Mouse (Mus musculus): Measurements from ENCODE around the gene Yjefn3.
"Not testable (repeated sequence)": the region's sequence is repeated elsewhere in the genome, so short reads cannot be mapped to it uniquely, and the experiment has no call there.

Yjefn3 gene

DNA sequence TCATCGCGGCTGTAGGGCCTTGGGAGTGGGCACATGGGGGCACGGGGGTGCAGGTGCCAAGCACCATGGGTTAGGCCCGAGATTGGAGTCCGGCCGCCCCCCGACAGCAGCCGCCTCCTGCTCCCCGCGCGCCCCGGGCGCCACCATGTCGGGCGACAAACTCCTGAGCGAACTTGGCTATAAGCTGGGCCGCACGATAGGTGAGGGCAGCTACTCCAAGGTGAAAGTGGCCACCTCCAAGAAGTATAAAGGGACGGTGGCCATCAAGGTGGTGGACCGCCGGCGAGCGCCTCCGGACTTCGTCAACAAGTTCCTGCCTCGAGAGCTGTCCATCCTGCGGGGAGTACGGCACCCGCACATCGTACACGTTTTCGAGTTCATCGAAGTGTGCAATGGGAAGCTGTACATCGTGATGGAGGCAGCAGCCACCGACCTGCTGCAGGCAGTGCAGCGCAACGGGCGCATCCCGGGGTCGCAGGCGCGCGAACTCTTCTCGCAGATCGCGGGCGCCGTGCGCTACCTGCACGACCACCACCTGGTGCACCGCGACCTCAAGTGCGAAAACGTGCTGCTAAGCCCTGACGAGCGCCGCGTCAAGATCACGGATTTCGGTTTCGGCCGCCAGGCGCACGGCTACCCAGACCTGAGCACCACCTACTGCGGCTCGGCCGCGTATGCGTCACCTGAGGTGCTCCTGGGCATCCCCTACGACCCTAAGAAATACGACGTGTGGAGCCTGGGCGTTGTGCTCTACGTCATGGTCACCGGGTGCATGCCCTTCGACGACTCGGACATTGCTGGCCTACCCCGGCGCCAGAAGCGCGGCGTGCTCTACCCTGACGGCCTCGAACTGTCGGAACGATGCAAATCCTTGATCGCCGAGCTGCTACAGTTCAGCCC, at the start of gene Yjefn3, which contains the start of the genes Tssk6 and Ndufa13:
Gene Yjefn3 (minus strand): TSS at position 550 of the 900 bp plus-strand sequence.
Gene Tssk6 (plus strand): TSS at position 22 of the 900 bp plus-strand sequence.
Gene Ndufa13 (minus strand): TSS at position 396 of the 900 bp plus-strand sequence.
- no peak for DNase-seq (ENCODE audit: low read depth, low spot score)

DNA sequence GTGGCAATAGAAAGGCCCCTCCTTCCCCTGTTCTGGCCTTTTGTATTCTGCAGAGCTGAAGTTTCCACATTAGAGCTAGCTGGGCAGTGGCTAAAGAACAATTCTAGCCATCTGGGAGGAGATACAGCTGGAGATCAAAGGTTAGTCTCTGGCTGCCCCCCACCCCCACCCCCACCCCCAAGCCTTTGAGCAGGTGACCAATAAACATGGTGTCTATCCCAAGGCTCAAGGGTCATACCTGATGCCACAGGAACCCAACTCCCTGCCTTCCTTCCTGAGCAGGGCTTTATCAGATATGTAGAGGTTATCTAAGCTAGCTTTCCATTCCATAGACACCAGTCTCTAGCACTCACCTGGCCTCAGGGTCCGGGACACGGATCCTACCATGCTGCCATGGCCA, 47.8 kb upstream of the Yjefn3 start:
- no peak for DNase-seq (ENCODE audit: low read depth, low spot score)

DNA sequence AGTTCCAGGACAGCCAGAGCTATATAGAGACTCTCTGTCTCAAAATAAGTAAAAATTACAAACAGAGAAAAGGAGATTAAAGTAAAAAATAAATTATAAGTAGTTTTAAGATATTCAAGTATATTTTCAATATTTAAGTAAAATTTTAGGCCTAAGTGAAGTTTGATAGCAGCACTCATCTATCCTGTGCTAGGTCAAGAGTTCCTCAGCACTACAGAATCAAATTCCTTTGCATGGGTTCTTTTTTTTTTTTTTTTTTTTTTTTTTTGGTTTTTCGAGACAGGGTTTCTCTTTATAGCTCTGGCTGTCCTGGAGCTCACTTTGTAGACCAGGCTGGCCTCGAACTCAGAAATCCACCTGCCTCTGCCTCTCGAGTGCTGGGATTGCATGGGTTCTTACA, 40.0 kb upstream of the Yjefn3 start:
- not testable (repeated sequence) for DNase-seq (ENCODE audit: low read depth, low spot score)

DNA sequence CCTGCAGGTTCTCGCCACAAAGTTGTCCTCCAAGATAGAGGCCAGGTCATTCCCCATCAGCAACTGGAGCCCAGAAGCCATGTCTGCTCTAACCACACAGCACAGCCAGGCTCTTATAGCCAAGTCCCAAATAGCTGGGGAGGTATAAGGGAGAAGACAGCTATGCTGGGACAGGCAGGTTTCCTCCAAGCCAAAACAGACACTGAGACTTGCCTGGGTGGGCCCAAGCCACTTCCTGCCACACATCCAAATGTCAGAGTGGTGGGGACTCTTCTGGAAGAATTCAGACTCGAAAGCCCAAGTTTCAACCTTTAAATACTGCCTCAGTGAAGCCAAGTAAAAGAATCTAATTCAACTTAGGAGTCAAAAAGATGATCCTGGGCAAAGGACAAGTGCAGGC, 37.9 kb upstream of the Yjefn3 start:
- DNase-seq (ENCODE audit: low read depth, low spot score), result no peak

DNA sequence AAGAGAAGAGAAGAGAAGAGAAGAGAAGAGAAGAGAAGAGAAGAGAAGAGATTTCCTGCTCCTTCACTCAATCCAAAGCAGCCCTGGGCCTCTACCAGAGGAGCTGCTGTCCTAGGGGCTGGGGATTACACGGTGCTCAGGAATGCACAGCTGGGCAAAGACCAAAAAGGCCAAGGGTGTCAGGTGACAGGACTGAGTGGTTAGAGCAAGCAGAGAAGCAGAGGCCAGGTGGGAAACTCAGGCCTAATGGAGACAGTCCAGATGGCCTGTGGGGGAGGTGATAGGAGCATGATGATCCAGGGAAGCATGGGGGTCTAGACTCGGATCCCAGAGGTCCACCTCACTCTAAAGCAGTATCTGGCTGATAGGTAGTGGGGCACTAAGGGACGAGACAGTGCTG, 37.1 kb upstream of the Yjefn3 start:
- DNase-seq (ENCODE audit: low read depth, low spot score), result no peak

DNA sequence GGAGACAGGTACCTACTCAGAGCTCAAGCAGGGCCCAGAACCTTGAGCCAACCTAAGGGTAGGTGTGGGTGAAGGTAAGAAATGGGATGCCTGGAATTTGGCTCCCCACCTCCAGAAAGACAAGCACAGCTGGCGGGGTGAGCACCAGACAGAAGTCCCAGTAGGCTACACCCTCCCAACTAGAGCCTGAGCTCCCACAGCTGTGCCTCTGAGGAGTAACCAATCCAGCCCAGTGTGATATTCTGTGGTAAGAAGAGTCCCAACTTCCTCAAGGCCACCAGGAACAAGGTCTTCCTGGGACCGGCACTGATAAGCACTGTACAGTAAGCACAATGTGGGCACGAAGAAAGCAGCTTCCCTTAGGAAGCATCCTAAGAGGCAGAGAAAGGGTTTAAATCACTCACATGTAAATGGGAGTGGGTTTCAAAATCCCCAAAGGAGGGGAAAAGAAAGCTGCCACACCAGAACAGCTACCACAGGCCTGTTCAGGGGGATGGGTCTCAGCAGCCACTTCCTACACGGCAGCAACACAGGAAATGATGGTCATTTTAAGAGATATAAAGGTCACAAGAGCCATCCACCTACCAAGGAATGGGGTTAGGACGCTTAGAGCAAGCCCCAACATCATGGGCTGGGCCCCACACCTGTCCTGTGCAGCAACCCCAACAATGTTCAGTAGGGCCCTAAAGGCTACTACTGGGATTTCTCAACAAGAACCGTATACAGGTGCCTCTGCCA, 35.9 kb upstream of the Yjefn3 start:
- no peak for DNase-seq (ENCODE audit: low read depth, low spot score)

DNA sequence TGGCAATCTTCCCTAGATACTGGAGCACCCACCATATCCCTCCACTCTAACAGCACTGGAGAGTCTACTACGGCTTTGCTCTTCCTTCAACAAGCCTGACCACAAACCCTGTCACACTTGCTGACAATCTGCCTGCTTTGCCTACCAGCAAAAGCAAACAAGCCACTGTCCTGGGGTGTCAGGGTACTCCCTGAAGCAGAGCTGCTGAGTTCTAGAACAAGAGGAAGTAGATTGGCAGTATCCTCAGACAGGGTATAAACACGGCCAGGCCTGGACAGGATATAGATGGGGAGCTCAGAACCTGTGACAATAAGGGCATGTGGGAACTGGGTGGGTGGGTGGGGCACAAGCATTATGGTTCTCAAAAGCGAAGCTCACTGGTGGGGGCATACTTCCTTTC, 35.0 kb upstream of the Yjefn3 start:
- no peak for DNase-seq (ENCODE audit: low read depth, low spot score)

DNA sequence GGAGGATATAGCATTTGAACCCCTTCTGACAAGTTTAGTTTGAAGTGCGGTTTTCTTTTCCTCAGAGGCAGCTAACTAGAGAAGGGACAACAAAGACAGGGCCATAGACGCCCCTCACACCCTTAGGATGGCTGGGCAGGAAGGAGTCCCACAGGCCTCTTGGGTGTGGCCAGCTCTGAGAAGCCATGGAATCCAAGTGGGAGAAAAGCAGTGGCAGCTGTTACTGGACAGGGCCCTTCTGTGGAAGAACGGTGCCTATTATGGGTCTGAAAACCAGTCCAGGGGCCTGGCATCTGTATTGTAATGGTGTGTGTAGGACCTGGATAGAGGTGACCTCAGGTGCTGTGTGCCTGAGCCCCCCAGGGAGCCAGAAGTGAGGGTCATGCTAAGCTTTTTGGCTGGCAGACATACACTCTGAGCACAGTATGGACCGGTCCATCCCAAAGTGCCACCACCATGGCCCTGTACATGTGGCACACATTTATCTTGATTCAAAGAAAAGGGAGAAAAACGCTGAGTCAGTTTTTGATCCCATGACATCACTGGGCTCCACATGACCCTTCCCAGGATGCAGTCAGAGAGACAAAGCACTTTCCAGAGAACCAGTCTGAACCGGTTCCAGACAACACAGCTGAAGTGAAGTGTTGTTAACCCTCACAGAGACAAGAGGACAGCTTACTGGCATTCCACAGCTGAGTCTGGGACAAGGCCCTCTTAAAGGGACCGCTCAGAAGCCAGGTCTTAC, 33.7 kb upstream of the Yjefn3 start:
- no peak for DNase-seq (ENCODE audit: low read depth, low spot score)

DNA sequence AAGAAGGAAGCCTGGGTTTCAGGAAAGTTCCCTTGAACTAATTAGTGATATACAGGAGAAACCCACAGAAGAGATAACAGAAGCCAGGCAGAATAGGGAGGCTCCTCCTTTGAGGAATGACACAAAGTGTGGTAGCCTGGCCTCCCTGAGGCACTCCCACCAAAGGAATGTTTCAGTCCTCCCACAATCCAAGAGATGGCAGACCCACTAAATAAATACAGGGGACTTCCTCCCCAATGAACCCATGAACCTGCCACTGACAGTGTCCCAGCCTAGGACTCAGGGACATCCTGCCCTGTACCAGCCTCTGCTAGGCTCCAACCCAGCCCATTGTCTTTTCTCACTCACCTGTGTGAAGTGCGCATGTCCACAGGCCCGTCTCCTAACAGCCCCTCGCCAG, 32.9 kb upstream of the Yjefn3 start:
- no peak for DNase-seq (ENCODE audit: low read depth, low spot score)

DNA sequence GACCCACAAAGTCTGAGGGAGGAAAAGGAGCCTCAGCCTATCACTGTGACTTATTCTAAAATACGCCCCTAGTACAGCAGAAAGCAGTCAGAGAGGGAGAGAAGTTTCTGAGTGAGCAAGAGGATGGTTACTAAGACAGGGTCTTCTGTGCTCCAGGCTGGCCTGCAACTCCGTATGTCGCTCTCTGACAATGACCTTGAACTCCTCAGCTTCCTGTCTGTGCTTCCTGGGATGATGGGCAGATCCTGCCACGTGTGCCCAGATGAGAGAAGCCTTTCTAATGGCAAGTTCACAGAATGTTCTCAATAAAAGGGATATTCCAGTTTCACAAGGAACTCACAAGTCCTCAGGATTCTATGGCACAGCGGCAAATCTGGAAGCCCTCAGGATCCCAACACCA, 32.1 kb upstream of the Yjefn3 start:
- no peak for DNase-seq (ENCODE audit: low read depth, low spot score)

DNA sequence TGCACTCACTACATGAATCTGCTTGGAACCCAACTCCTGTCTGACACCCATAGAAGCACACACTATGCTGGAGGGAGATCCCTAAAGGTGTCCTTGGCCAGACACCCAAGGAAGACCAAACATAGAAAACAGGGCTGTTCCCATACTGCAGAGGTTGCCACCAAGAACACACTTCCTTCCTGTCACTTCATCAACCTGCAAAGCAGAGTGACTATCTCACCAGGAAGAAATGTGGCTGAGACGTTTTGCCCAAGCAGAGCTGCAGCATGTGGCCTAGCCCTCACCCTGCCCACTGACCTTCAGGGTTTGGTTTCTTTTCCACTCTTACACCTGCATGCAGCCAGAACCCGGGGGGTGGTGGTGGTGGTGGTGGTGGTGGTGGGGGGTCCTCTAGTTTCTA, 31.3 kb upstream of the Yjefn3 start:
- no peak for DNase-seq (ENCODE audit: low read depth, low spot score)

DNA sequence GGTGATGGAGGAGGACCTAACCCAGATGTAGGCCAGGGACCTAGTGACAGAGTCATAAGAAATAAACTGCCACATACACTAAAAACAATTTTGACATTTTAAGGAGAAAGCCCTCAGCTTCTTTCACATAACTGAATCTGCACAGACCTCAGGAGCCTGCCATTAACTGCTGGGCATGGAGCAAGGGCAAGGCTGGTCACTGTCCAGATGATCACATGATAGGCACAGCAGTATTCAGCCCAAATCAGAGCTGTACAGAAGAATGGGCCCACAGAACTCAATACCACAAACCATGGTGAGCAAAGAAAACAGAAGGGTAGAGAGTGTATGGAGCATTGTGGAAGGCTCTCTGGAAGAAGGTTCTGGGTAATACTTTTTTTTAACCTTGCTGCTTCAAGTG, 24.4 kb upstream of the Yjefn3 start:
- no peak for DNase-seq (ENCODE audit: low read depth, low spot score)

DNA sequence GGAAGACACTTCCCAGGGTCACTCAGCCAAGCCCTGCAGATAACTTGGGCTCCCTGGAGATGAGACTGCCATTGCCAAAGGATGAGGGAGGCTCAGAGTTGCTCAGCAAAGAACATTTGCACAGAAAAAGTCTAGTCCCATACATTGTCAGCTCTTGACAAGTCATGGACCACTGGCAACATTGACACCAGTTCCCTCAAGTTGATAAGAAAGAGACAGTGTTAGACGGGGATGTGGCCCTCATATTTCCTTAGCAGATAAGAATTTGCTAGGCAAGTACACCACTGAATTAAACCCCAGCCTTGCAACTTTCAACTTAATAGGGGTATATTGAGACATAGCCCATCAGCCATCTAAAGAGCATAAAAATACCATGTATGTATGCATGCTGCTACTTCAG, 21.5 kb upstream of the Yjefn3 start:
- no peak for DNase-seq (ENCODE audit: low read depth, low spot score)

DNA sequence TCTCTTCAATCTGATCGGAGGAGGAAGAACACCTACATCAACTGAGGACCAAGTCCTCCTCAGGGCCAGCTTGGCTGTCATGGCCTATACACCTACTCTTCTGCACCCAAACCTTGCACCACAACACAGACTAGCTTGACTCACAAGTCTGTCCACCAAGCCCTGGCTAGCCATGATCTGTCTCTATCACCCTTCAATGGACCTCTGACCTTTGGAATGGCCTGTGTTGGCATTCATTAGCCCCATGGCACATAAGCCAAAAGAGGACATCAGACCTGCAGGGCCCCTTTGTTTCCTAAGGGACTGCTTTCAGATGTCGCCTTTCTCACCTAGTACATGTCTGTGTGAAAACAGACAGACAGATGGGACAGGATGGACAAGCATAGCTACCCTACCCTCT, 18.6 kb upstream of the Yjefn3 start:
- DNase-seq (ENCODE audit: low read depth, low spot score), result no peak

DNA sequence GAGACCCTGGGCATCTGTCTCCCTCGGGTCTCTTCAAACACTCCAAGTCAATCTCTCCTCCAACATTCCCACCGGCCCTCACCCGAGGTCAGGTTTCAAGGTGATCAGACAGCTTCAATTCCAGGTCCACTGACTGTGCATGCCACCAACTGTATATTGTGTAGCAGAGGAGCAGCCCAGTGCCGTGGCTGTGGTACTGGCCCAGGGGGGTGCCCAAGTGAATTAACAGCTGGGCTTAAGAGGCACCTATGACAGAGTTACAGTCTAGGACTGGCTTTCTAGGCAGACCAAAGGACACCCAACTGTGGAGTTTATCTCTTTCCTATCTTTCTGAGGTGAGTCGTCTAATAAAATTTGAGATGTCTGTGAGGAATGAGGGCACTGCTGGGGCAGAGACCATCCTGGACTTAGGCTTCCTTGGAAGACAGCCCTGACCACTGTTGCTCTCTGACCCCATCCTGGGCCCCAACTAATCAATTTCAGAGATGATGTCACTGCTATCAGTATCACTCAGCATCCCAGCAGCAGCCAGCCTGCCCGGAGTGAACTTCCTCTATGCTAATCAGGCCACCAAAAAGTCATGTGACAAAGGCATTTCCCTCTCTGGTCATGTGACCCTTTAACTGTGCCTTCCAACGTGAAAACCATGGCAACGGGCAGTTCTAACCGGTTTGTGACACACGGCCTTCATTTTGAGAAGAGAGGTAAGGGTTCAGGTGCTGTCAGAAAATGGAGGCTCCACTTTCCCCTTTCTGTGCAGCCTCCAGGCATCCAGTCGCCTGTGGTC, 17.6 kb upstream of the Yjefn3 start:
- DNase-seq (ENCODE audit: low read depth, low spot score), result no peak

DNA sequence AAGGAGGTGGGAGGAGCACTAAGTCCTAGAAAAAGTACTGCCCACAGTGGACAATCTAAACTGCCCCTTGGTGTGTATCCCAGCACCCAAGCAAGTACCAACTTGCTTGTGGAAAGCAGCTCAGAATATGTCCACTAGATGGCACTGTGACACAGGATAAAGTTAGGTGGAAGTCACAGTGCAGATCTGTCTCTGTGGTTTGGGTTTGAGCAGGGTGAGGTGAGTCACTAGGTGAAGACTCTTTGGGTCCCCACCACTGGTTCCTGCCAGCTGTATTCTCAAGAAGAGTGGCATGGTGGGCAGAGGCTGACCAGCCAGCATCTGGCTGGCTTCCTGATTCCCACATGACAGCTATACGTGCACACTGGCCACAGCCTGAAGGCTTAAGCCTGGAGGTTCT, 16.5 kb upstream of the Yjefn3 start:
- DNase-seq (ENCODE audit: low read depth, low spot score), result peak; percentile 78

DNA sequence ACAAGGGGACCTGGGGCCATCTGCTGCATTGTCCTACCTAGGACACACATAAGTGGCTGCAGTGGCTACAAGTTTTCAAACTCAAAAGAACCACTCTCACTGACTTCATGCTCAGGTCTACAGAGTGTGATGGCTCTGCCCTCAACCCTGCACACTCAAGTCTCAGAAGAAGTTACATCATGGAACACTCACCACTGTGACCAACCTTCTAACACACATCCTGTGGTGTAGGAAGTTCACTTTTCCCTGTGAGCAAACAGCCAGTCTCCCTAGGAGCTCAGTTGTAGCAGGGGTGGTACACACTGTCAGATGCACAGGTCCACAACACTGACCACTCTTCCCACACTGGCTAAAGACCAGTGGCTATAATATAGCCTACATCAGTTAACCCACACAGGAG, 16.0 kb upstream of the Yjefn3 start:
- DNase-seq (ENCODE audit: low read depth, low spot score), result no peak

DNA sequence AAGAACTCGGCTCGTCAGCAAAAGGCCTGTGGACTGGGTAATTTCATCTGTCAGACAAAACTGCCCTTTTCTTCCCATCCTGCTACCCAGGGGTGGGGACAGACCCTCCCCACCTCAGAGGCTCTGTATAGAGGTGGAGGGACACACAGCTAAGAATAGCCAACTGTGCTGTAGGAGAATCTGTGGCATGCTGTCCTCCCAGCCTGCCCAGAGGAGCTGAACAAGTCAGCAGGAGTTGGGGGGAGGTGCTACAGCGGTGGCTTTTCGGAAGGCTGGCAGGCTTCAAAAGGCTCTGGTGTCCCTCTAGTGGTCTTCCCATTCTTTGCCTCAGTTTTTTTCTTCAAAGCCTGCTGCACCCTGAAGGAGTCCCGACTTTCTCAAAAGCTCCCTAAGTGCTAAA, 13.2 kb upstream of the Yjefn3 start:
- DNase-seq (ENCODE audit: low read depth, low spot score), result no peak

DNA sequence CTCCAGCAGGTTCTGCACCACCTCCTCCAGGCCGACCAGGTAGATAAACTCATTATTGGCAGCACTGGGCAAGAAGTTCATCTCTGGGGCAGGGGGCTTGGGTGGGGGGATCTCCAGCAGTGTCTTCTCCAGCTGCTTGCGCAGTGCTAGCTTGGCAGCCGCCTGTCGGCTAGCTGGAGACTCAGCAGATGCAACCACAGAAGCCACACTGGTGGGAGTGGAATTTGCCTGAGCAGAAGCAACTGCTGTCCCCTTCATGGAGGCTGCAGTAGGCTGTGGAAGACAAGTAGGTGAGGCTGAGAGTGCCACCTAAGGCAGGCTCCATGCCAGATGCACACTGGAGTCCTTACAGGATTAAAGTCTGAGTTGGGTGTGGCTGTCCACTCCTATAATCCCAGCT, 12.0 kb upstream of the Yjefn3 start:
- DNase-seq (ENCODE audit: low read depth, low spot score), result no peak

DNA sequence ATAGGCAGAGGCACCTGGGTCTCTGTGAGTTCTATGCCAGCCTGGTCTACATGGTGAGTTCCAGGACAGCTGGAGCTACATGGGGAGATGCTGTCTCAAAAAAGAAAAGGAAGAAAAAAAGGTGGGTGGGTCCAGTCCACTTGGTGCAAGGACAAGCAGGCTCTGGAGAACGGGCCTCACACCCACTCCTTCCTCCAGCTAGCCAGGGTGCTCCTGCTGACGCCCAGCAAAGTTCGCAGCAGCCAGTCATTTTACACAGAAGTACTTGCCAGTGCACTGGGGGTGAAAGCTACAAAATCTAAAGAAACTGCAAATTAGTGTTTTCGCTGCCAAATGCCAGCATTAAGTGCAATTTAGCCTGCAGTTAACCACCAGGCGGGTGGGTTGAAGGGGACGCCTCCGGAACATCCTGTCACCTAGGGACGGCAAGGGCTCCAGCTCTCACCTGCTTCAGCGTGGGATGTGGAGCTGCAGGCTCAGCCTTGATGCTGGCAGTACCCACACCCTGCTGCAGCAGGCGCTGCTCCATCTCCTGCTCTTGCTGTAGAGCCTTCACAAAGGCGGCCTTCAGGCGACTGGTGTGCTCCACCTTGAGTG, 10.1 kb upstream of the Yjefn3 start:
- DNase-seq (ENCODE audit: low read depth, low spot score), result no peak

DNA sequence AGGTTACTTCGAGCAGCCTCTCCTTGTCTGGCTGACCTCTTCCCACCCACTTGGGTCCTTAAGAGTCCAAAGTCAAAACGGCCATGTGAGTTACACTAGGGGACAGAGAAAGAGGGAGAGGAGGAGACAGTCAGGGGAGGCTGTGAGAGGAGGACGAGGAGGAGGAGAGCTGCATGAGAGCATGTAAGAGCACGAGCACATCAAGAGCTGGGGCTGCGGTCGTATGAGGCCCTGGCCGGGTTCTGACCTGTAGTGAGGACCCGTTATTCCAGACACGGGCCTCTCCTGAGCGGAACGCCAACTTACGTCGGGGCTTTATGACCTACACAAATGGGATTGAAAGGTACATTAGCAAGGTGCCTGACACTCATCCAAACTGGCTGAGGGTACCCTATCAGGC, 9.4 kb upstream of the Yjefn3 start:
- no peak for DNase-seq (ENCODE audit: low read depth, low spot score)

All from retina, adult 2 months (tissue).